Mouse (Mus musculus) intestine, postnatal 0 days (tissue): ENCODE data around the gene Slc39a11. TPM values are rescaled to one million over a fixed set of nuclear protein-coding genes. Genes with fewer than 3 reads are reported as not detected.

Source experiments
- ATAC-seq: fragments of 200-750 bp; cut with Nextera tagmentation; 2 replicates; pipeline ENCODE4 v1.8.0; 2017; ENCODE audit warnings: mild to moderate bottlenecking, moderate TSS enrichment, moderate library complexity
- H3K27ac ChIP-seq: fragments of 300-500 bp; sonication (generic); 2 replicates; pipeline ENCODE4 v1.5.1; 2014; ENCODE audit warnings: mild to moderate bottlenecking, low read depth, low read length, moderate library complexity
- H3K27me3 ChIP-seq: fragments of 300-500 bp; sonication (generic); replicated peaks from 2 replicates; pipeline ENCODE4 v1.6.1; 2014; ENCODE audit warnings: low read length, mixed read lengths; ENCODE audit not compliant: control insufficient read depth, insufficient read depth
- H3K36me3 ChIP-seq: fragments of 300-500 bp; sonication (generic); 2 replicates; pipeline ENCODE4 v1.6.1; 2014; ENCODE audit warnings: mild to moderate bottlenecking, moderate library complexity; ENCODE audit not compliant: control insufficient read depth, insufficient read depth
- H3K4me1 ChIP-seq: fragments of 300-500 bp; sonication (generic); replicated peaks from 2 replicates; pipeline ENCODE4 v1.6.1; 2014; ENCODE audit warnings: antibody characterized with exemption, low read length, mixed read lengths; ENCODE audit not compliant: control insufficient read depth, insufficient read depth
- H3K4me2 ChIP-seq: fragments of 300-500 bp; sonication (generic); replicated peaks from 2 replicates; pipeline ENCODE4 v1.6.1; 2014; ENCODE audit warnings: low read depth, mild to moderate bottlenecking, moderate library complexity
- H3K4me3 ChIP-seq: fragments of 300-500 bp; sonication (generic); 2 replicates; pipeline ENCODE4 v1.5.1; 2014; ENCODE audit warnings: low read depth, low read length
- H3K9ac ChIP-seq: fragments of 300-500 bp; sonication (generic); 2 replicates; pipeline ENCODE4 v1.6.1; 2014; ENCODE audit warnings: mild to moderate bottlenecking, low read depth, low read length
- H3K9me3 ChIP-seq: fragments of 300-500 bp; sonication (generic); 2 replicates; pipeline ENCODE4 v1.6.1; 2016; ENCODE audit warnings: mixed run types; ENCODE audit not compliant: control insufficient read depth
- CTCF ChIP-seq: sonication (generic); IDR thresholded peaks from 2 replicates; pipeline ENCODE4 v1.5.1; 2016; ENCODE audit warnings: low read depth, mild to moderate bottlenecking, control low read depth, antibody characterized with exemption, moderate library complexity
- WGBS: fragments of 180-500 bp; shearing (Covaris S2); extraction: QIAGEN DNeasy Blood & Tissue Kit; methylation state at CpG from one replicate; pipeline ENCODE4 v1.1.7; 2014; 5-methylcytosine and 5-hydroxymethylcytosine counted together
- polyA plus RNA-seq: library from polyadenylated mRNA; unstranded; fragments of >200 nt; fragmentation: Nextera tagmentation; extraction: Ambion mirVana; gene quantifications from 2 replicates; pipeline ENCODE4 v1.2.1, GENCODE M21; 2015

Slc39a11 gene
- polyA plus RNA-seq, 1 experiment from 2014 or later: 50.7 TPM

GRCm38 (mm10) chr11:113254653-113255052 lies 395.2 kb downstream of the Slc39a11 start:
- Histone ChIP-seq H3K27me3 (no peaks in the 10 kb centered on the region), H3K36me3 (no peaks in the 10 kb centered on the region), H3K9me3 (no peaks in the 10 kb centered on the region), H3K4me1 (peaks cover 1% of the 10 kb centered on the region; the same call in 1 of the 2 replicates), H3K4me3 (no peak overlapping the region), H3K4me2 (no peak overlapping the region), H3K27ac (no peak overlapping the region), H3K9ac (no peak overlapping the region)
- ATAC-seq: no peak
- no peak for TF ChIP-seq CTCF
- WGBS: 57% methylated on average over 6 of the region's 6 CpGs

- no peak for TF ChIP-seq CTCF
- Histone ChIP-seq H3K9ac (no peak overlapping the region), H3K4me1 (no peaks in the 10 kb centered on the region), H3K9me3 (no peaks in the 10 kb centered on the region), H3K27ac (no peak overlapping the region; the same call in 1 of the 2 replicates), H3K36me3 (no peaks in the 10 kb centered on the region), H3K4me3 (no peak overlapping the region), H3K4me2 (no peak overlapping the region), H3K27me3 (no peaks in the 10 kb centered on the region)
- peak; percentile 88 for ATAC-seq
- 44% methylated on average over 4 of the region's 4 CpGs for WGBS
Measured at GRCm38 (mm10) chr11:113253169-113253568, 396.7 kb downstream of the Slc39a11 start.

- Histone ChIP-seq H3K4me3 (no peak overlapping the region), H3K9ac (no peak overlapping the region), H3K4me1 (no peaks in the 10 kb centered on the region), H3K27me3 (no peaks in the 10 kb centered on the region), H3K36me3 (no peaks in the 10 kb centered on the region), H3K27ac (no peak overlapping the region), H3K4me2 (no peak overlapping the region), H3K9me3 (no peaks in the 10 kb centered on the region)
- no peak for TF ChIP-seq CTCF
- 86% methylated on average over 7 of the region's 7 CpGs for WGBS
- ATAC-seq: no peak
Measured at GRCm38 (mm10) chr11:113251172-113251571, 398.7 kb downstream of the Slc39a11 start.

GRCm38 (mm10) chr11:113246475-113246874 lies 403.4 kb downstream of the Slc39a11 start:
- H3K4me1 ChIP-seq: no peaks in the 10 kb centered on the region
- no peak overlapping the region for H3K27ac ChIP-seq
- no peaks in the 10 kb centered on the region for H3K9me3 ChIP-seq
- 36% methylated on average over 9 of the region's 9 CpGs for WGBS
- ATAC-seq: no peak
- no peaks in the 10 kb centered on the region for H3K27me3 ChIP-seq
- H3K4me2 ChIP-seq: no peak overlapping the region
- H3K36me3 ChIP-seq: no peaks in the 10 kb centered on the region
- H3K9ac ChIP-seq: no peak overlapping the region
- no peak overlapping the region for H3K4me3 ChIP-seq
- no peak for TF ChIP-seq CTCF

- Histone ChIP-seq H3K27ac (no peak overlapping the region), H3K36me3 (no peaks in the 10 kb centered on the region), H3K4me1 (no peaks in the 10 kb centered on the region), H3K4me3 (no peak overlapping the region), H3K27me3 (no peaks in the 10 kb centered on the region), H3K9ac (no peak overlapping the region), H3K4me2 (no peak overlapping the region), H3K9me3 (no peaks in the 10 kb centered on the region)
- no peak for TF ChIP-seq CTCF
- WGBS: 89% methylated on average over 10 of the region's 10 CpGs
- no peak for ATAC-seq
Measured at GRCm38 (mm10) chr11:113245666-113246065, 404.2 kb downstream of the Slc39a11 start.

- no peak overlapping the region for H3K4me2 ChIP-seq
- no peaks in the 10 kb centered on the region for H3K36me3 ChIP-seq
- H3K4me1 ChIP-seq: no peaks in the 10 kb centered on the region
- H3K27me3 ChIP-seq: no peaks in the 10 kb centered on the region
- WGBS: 76% methylated on average over 2 of the region's 2 CpGs
- ATAC-seq: no peak
- no peaks in the 10 kb centered on the region for H3K9me3 ChIP-seq
- H3K9ac ChIP-seq: no peak overlapping the region
- H3K4me3 ChIP-seq: no peak overlapping the region
- no peak for TF ChIP-seq CTCF
- no peak overlapping the region for H3K27ac ChIP-seq
Measured at GRCm38 (mm10) chr11:113234432-113234831, 415.4 kb downstream of the Slc39a11 start.

- ATAC-seq: peak; percentile 84
- WGBS: 23% methylated on average over 6 of the region's 6 CpGs
- no peaks in the 10 kb centered on the region for H3K9me3 ChIP-seq
- H3K4me2 ChIP-seq: no peak overlapping the region
- H3K27ac ChIP-seq: no peak overlapping the region
- H3K4me1 ChIP-seq: no peaks in the 10 kb centered on the region
- no peak overlapping the region for H3K9ac ChIP-seq
- H3K27me3 ChIP-seq: no peaks in the 10 kb centered on the region
- H3K36me3 ChIP-seq: no peaks in the 10 kb centered on the region
- no peak for TF ChIP-seq CTCF
- no peak overlapping the region for H3K4me3 ChIP-seq
Measured at GRCm38 (mm10) chr11:113232049-113232448, 417.8 kb downstream of the Slc39a11 start.
